ENCODE assay signal across 10 mouse cellular contexts in genomic region chr12:110187246-110188135, GRCm38 (mm10).
DNase-seq lines count a peak whose midpoint lies in the region; ATAC-seq and TF ChIP-seq lines count a peak whose summit lies in the region.
"Had no signal": no experiment of that assay in that cellular context is flagged by ENCODE, and none has a peak within 500 bp of the region (broad histone marks: within the 10 kb centered on the region; RNA-seq: fewer than 3 reads in every experiment).

No protein-coding gene starts in this region.

- H3K4me1 ChIP-seq in kidney, adult 2 months (ENCODE audit: control insufficient read depth, insufficient read depth, low read length), result no peaks in the 10 kb centered on the region
- peaks cover 88% of the 10 kb centered on the region for H3K4me1 ChIP-seq in forebrain, embryonic 10.5 days

- DNase-seq in kidney, adult 2 months, result peak; percentile 28
- DNase-seq in kidney, adult 11 months, result no peak
- peak; percentile 72 for DNase-seq in forebrain, embryonic 10.5 days (ENCODE audit: extremely low spot score, low spot score)
- peak; percentile 24 to 25 for DNase-seq in kidney, postnatal 4 days
- peak; percentile 72 for DNase-seq in retina, embryonic 14.5 days (ENCODE audit: low spot score)
- DNase-seq in frontal cortex, postnatal 14 days (ENCODE audit: low spot score in 2 of 2), result no peak
- no peak for DNase-seq in spleen, adult 12 weeks (ENCODE audit: low spot score)
- DNase-seq: cerebellum, postnatal 36 days had no signal

- H3K9me3 ChIP-seq in forebrain, embryonic 10.5 days, result no peaks in the 10 kb centered on the region

- ATAC-seq in megakaryocyte progenitor cell, adult 5-6 weeks (replicated peaks; ENCODE audit: poor library complexity), result no peak

- H3K27me3 ChIP-seq in kidney, adult 2 months (replicated peaks; ENCODE audit: control insufficient read depth, insufficient read depth, low read length), result peaks cover 3% of the 10 kb centered on the region
- peaks cover 99% of the 10 kb centered on the region for H3K27me3 ChIP-seq in forebrain, embryonic 10.5 days (ENCODE audit: poor library complexity, severe bottlenecking)
- H3K27me3 ChIP-seq: CH12.LX had no signal

- TF ChIP-seq POLR2A in kidney, adult 2 months (IDR thresholded peaks at IDR 0.05; ENCODE audit: low read depth, low read length), result no peak

- H3K4me3 ChIP-seq in kidney, adult 2 months (ENCODE audit: insufficient read depth, low read depth, low read length), result no peak overlapping the region
- peak overlapping the region; percentile 56 for H3K4me3 ChIP-seq in forebrain, embryonic 10.5 days

- H3K36me3 ChIP-seq in kidney, adult 2 months (ENCODE audit: control insufficient read depth, insufficient read depth, low read length), result no peaks in the 10 kb centered on the region
- no peaks in the 10 kb centered on the region for H3K36me3 ChIP-seq in forebrain, embryonic 10.5 days (replicated peaks)

- TF ChIP-seq CTCF in kidney, adult 2 months (conservative IDR thresholded peaks at IDR 0.05; ENCODE audit: insufficient read depth, insufficient read length, low read depth, low read length), result no peak

- WGBS in kidney, adult 2 months, result 7% methylated on average over 49 of the region's 49 CpGs
- under 1% methylated on average over 49 of the region's 49 CpGs for WGBS in forebrain, embryonic 10.5 days

- no peak overlapping the region for H3K27ac ChIP-seq in kidney, adult 2 months (ENCODE audit: insufficient read depth, low read depth, low read length)
- peak overlapping the region; percentile 90 for H3K27ac ChIP-seq in forebrain, embryonic 10.5 days

Comparison
In these comparisons a context has a peak if more than half of its experiments do, and no peak if none do; other contexts are left out.
1. DNase-seq: peak in kidney, adult 2 months (single experiment), forebrain, embryonic 10.5 days (single experiment), kidney, postnatal 4 days (2 of 2) and retina, embryonic 14.5 days (single experiment); none in kidney, adult 11 months (single experiment), frontal cortex, postnatal 14 days (0 of 2) and spleen, adult 12 weeks (single experiment).